Mouse (Mus musculus): Measurements from ENCODE around the gene Meiob. TPM values are rescaled to one million over a fixed set of nuclear protein-coding genes. Genes with fewer than 3 reads are reported as not detected.

Meiob gene
- polyA plus RNA-seq, 1 experiment from 2014 or later, result not detected

GRCm38 (mm10) chr17:24877336-24878116 lies 73.4 kb downstream of the Meiob start:
- 67% methylated on average over 10 of the region's 10 CpGs for WGBS
- Histone ChIP-seq H3K4me1 (replicated peaks; ENCODE audit: control insufficient read depth, insufficient read depth, low read length) (no peaks in the 10 kb centered on the region), H3K36me3 (replicated peaks; ENCODE audit: control insufficient read depth, insufficient read depth) (peaks cover under 1% of the 10 kb centered on the region), H3K4me3 (replicated peaks; ENCODE audit: low read length) (no peak overlapping the region), H3K9ac (no peak overlapping the region), H3K4me2 (replicated peaks) (no peak overlapping the region), H3K9me3 (ENCODE audit: control insufficient read depth, low read length) (no peaks in the 10 kb centered on the region), H3K27me3 (ENCODE audit: control insufficient read depth, insufficient read depth, low read length) (no peaks in the 10 kb centered on the region), H3K27ac (no peak overlapping the region)
- ATAC-seq (ENCODE audit: low FRiP score) (no peak), DNase-seq (ENCODE audit: low spot score) (no peak)

- Histone ChIP-seq H3K27me3 (ENCODE audit: control insufficient read depth, insufficient read depth, low read length) (no peaks in the 10 kb centered on the region), H3K4me1 (replicated peaks; ENCODE audit: control insufficient read depth, insufficient read depth, low read length) (no peaks in the 10 kb centered on the region), H3K27ac (no peak overlapping the region), H3K9me3 (ENCODE audit: control insufficient read depth, low read length) (no peaks in the 10 kb centered on the region), H3K4me2 (replicated peaks) (no peak overlapping the region), H3K9ac (no peak overlapping the region), H3K4me3 (replicated peaks; ENCODE audit: low read length) (no peak overlapping the region), H3K36me3 (replicated peaks; ENCODE audit: control insufficient read depth, insufficient read depth) (peaks cover 6% of the 10 kb centered on the region)
- DNase-seq (ENCODE audit: low spot score) (no peak), ATAC-seq (ENCODE audit: low FRiP score) (no peak)
- 44% methylated on average over 5 of the region's 5 CpGs for WGBS
Observed at GRCm38 (mm10) chr17:24878117-24878397, 74.0 kb downstream of the Meiob start.

GRCm38 (mm10) chr17:24878531-24878930 lies 74.4 kb downstream of the Meiob start:
- Histone ChIP-seq H3K4me1 (replicated peaks; ENCODE audit: control insufficient read depth, insufficient read depth, low read length) (no peaks in the 10 kb centered on the region), H3K27me3 (ENCODE audit: control insufficient read depth, insufficient read depth, low read length) (no peaks in the 10 kb centered on the region), H3K9me3 (ENCODE audit: control insufficient read depth, low read length) (no peaks in the 10 kb centered on the region), H3K27ac (no peak overlapping the region), H3K4me2 (replicated peaks) (no peak overlapping the region), H3K9ac (no peak overlapping the region), H3K36me3 (replicated peaks; ENCODE audit: control insufficient read depth, insufficient read depth) (peaks cover 10% of the 10 kb centered on the region), H3K4me3 (replicated peaks; ENCODE audit: low read length) (no peak overlapping the region)
- ATAC-seq (ENCODE audit: low FRiP score) (no peak), DNase-seq (ENCODE audit: low spot score) (no peak)
- WGBS, result 80% methylated on average over 8 of the region's 8 CpGs

- H3K4me2 ChIP-seq (replicated peaks), result no peak overlapping the region
- peaks cover 7% of the 10 kb centered on the region for H3K4me1 ChIP-seq (replicated peaks; ENCODE audit: control insufficient read depth, insufficient read depth, low read length)
- peaks cover 21% of the 10 kb centered on the region for H3K36me3 ChIP-seq (replicated peaks; ENCODE audit: control insufficient read depth, insufficient read depth)
- 54% methylated on average over 7 of the region's 7 CpGs for WGBS
- no peaks in the 10 kb centered on the region for H3K27me3 ChIP-seq (ENCODE audit: control insufficient read depth, insufficient read depth, low read length)
- H3K4me3 ChIP-seq (replicated peaks; ENCODE audit: low read length), result no peak overlapping the region
- H3K9me3 ChIP-seq (ENCODE audit: control insufficient read depth, low read length), result no peaks in the 10 kb centered on the region
- H3K9ac ChIP-seq, result no peak overlapping the region
- H3K27ac ChIP-seq, result no peak overlapping the region
- no peak for DNase-seq (ENCODE audit: low spot score)
- no peak for ATAC-seq (ENCODE audit: low FRiP score)
Observed at GRCm38 (mm10) chr17:24881738-24882440, 77.8 kb downstream of the Meiob start.

GRCm38 (mm10) chr17:24884391-24884790 lies 80.3 kb downstream of the Meiob start:
- Histone ChIP-seq H3K27ac (no peak overlapping the region), H3K36me3 (replicated peaks; ENCODE audit: control insufficient read depth, insufficient read depth) (peaks cover 33% of the 10 kb centered on the region), H3K4me3 (replicated peaks; ENCODE audit: low read length) (no peak overlapping the region), H3K9ac (no peak overlapping the region), H3K4me1 (replicated peaks; ENCODE audit: control insufficient read depth, insufficient read depth, low read length) (peaks cover 18% of the 10 kb centered on the region), H3K27me3 (ENCODE audit: control insufficient read depth, insufficient read depth, low read length) (no peaks in the 10 kb centered on the region), H3K9me3 (ENCODE audit: control insufficient read depth, low read length) (no peaks in the 10 kb centered on the region), H3K4me2 (replicated peaks) (no peak overlapping the region)
- 90% methylated on average over 6 of the region's 6 CpGs for WGBS
- DNase-seq (ENCODE audit: low spot score) (no peak), ATAC-seq (ENCODE audit: low FRiP score) (no peak)

GRCm38 (mm10) chr17:24885356-24886133 lies 81.5 kb downstream of the Meiob start:
- no peak overlapping the region for H3K27ac ChIP-seq
- no peaks in the 10 kb centered on the region for H3K27me3 ChIP-seq (ENCODE audit: control insufficient read depth, insufficient read depth, low read length)
- no peaks in the 10 kb centered on the region for H3K9me3 ChIP-seq (ENCODE audit: control insufficient read depth, low read length)
- H3K4me1 ChIP-seq (replicated peaks; ENCODE audit: control insufficient read depth, insufficient read depth, low read length), result peaks cover 18% of the 10 kb centered on the region
- WGBS, result 25% methylated on average over 22 of the region's 22 CpGs
- DNase-seq (ENCODE audit: low spot score), result no peak
- peak overlapping the region; percentile 69 for H3K4me2 ChIP-seq (replicated peaks)
- H3K9ac ChIP-seq, result peak overlapping the region; percentile 49
- no peak for ATAC-seq (ENCODE audit: low FRiP score)
- H3K36me3 ChIP-seq (replicated peaks; ENCODE audit: control insufficient read depth, insufficient read depth), result peaks cover 45% of the 10 kb centered on the region
- H3K4me3 ChIP-seq (replicated peaks; ENCODE audit: low read length), result peak overlapping the region; percentile 49

GRCm38 (mm10) chr17:24886134-24886931 lies 82.2 kb downstream of the Meiob start, which contains the start of the genes Nubp2 and Spsb3:
Gene Nubp2 (minus strand): TSS chr17:24886349.
Gene Spsb3 (plus strand): TSS chr17:24886643.
- DNase-seq (ENCODE audit: low spot score), result peak; percentile 98
- under 1% methylated on average over 69 of the region's 69 CpGs for WGBS

GRCm38 (mm10) chr17:24886932-24887271 lies 82.8 kb downstream of the Meiob start:
- Histone ChIP-seq H3K4me3 (replicated peaks; ENCODE audit: low read length) (peak overlapping the region; percentile 95), H3K27ac (peak overlapping the region; percentile 82), H3K9me3 (ENCODE audit: control insufficient read depth, low read length) (no peaks in the 10 kb centered on the region), H3K27me3 (ENCODE audit: control insufficient read depth, insufficient read depth, low read length) (no peaks in the 10 kb centered on the region), H3K4me2 (replicated peaks) (peak overlapping the region; percentile 74), H3K36me3 (replicated peaks; ENCODE audit: control insufficient read depth, insufficient read depth) (peaks cover 58% of the 10 kb centered on the region), H3K9ac (peak overlapping the region; percentile 88), H3K4me1 (replicated peaks; ENCODE audit: control insufficient read depth, insufficient read depth, low read length) (peaks cover 18% of the 10 kb centered on the region)
- 2% methylated on average over 18 of the region's 18 CpGs for WGBS
- ATAC-seq (ENCODE audit: low FRiP score), result no peak; the same call in none of the 2 replicates
- DNase-seq (ENCODE audit: low spot score), result no peak

More at GRCm38 (mm10) chr17:24886134-24886931, 82.2 kb downstream of the Meiob start, which contains the start of the genes Nubp2 and Spsb3:
- Histone ChIP-seq H3K9me3 (ENCODE audit: control insufficient read depth, low read length) (no peaks in the 10 kb centered on the region), H3K9ac (peak within 1 kb of the TSS; percentile 88), H3K4me2 (replicated peaks) (peak within 1 kb of the TSS; percentile 74), H3K36me3 (replicated peaks; ENCODE audit: control insufficient read depth, insufficient read depth) (peaks cover 53% of the 10 kb centered on the region), H3K4me1 (replicated peaks; ENCODE audit: control insufficient read depth, insufficient read depth, low read length) (peaks cover 18% of the 10 kb centered on the region), H3K4me3 (replicated peaks; ENCODE audit: low read length) (peak within 1 kb of the TSS; percentile 95), H3K27me3 (ENCODE audit: control insufficient read depth, insufficient read depth, low read length) (no peaks in the 10 kb centered on the region), H3K27ac (peak within 1 kb of the TSS; percentile 82)
- ATAC-seq (ENCODE audit: low FRiP score), result peak; percentile 96
